Mouse (Mus musculus) kidney, adult 2 months (tissue): ENCODE results near the gene Npm1.

Experiments
- CTCF ChIP-seq: fragments of 200-500 bp; conservative IDR thresholded peaks from 2 replicates; pipeline ENCODE4 v1.5.1; 2011; ENCODE audit warnings: low read depth, mild to moderate bottlenecking, control low read depth, low read length, moderate library complexity, mixed read lengths; ENCODE audit not compliant: insufficient read depth, insufficient read length
- POLR2A ChIP-seq: fragments of 200-500 bp; IDR thresholded peaks from one replicate; pipeline ENCODE4 v1.6.1; 2011; ENCODE audit warnings: low read depth, low read length, control low read depth

DNA sequence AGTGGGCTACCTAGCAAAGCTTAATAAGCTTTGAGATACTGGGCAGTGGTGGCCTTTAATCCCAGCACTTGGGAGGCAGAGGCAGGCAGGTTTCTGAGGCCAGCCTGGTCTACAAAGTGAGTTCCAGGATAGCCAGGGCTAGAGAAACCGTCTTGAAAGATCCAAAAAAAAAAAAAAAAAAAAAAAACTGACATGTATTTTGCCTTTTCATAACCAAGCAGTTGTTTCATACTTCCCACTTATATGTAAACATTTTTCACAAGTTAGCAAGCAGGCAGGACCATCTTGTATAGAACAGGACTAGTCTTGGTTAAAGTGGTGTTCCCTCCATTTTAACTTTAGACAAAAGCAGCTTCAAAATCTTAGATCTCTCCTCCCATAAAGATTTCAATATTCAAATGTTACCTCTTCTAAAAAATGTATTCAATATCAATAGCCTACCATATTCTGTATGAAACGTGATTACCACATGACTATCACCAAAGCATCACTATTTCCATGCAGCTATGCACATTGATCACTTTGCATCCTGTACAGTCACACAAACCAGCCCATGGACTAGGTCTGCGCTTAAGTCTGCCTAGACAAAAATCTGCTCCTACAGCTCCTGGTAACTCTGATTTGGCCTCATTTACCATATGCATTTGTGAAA is 11.8 kb downstream of the Npm1 start:
- TF ChIP-seq CTCF = no peak
- no peak for TF ChIP-seq POLR2A
